Mouse (Mus musculus): Measurements from ENCODE around the gene Kif13a.

Kif13a gene

DNA sequence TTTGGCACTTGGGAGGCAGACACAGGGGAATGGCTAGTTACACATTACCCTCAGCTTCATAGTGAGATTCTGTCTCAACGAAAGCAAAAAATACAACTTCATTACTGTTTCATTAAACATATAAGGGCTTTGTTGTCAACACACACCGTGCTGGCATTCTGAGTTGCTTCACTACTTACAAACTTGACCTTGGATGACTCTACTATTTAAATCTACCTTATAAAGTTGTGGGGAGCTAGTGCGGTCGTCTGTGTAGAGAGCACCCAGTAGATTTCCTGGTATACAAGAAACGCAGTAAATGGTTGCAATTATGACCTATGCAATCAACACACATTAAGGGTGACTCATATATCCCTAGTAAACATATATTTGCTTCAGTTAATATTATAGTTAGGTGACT lies 201.3 kb downstream of the Kif13a start:
- no peak for DNase-seq (ENCODE audit: low read depth, low spot score)

DNA sequence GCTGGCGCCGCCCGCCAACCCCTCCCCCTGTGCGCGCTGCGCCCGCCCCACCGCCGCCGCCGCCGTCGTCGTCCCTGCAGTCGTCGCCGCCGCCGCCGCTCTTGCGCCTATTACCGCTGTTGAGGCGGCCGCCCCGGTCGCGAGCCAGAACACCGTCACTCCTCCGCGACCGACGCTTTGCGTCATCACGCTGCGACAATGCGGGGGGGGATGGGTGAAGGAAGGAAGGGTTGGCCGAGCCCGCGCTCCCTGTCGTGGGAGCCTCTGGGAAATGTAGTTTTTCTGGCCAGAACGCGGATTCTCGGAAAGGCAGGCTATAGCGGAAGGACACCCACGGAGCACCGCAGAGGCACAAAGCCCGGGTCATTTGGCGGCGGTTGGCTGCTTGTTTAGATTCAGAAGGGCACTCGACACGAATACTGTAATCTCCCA lies 201.8 kb downstream of the Kif13a start, which contains the start of gene Nup153:
TSS of gene Nup153 (minus strand) at position 104 of the 432 bp plus-strand sequence.
- peak; percentile 99 for DNase-seq (ENCODE audit: low read depth, low spot score)

DNA sequence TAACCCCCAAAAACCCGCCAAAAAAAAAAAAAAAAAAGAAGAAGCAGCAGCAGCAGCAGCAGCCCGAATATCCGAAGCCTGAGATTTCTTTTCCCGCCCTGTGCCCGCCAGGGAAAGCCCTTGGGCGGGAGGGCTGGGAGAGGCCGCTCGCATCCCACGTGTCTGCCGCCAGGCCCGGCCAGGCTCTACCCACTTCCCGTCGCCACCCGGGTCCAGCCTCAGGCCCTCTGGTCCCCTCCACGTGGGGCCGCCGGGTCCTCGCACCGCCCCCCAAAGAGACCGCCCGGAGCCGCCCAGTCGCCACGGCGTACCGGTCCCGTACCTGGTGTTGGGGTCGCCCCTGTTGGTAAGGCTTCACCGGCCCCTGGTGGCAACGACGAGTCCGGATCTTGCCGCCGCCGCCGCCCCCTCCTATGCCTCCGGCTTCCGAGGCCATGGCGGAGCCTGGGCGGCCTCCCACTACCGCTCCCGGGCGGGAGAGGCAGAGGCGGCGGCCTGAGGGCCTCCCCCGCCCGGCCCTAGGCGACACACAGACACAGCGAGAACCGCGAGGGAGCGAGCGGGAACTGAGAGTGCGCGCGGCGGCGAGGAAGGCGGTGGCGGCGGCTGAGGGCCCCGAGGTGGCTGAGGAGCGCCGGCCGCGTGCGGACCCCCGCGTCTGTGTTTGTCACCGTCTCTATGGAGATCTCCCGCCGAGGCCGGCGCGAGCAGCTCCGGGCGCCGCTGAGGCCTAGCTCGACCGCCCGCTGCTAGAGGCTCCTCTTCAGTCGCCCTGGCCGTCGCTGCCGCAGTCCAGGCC lies 202.4 kb downstream of the Kif13a start:
- DNase-seq (ENCODE audit: low read depth, low spot score): no peak

DNA sequence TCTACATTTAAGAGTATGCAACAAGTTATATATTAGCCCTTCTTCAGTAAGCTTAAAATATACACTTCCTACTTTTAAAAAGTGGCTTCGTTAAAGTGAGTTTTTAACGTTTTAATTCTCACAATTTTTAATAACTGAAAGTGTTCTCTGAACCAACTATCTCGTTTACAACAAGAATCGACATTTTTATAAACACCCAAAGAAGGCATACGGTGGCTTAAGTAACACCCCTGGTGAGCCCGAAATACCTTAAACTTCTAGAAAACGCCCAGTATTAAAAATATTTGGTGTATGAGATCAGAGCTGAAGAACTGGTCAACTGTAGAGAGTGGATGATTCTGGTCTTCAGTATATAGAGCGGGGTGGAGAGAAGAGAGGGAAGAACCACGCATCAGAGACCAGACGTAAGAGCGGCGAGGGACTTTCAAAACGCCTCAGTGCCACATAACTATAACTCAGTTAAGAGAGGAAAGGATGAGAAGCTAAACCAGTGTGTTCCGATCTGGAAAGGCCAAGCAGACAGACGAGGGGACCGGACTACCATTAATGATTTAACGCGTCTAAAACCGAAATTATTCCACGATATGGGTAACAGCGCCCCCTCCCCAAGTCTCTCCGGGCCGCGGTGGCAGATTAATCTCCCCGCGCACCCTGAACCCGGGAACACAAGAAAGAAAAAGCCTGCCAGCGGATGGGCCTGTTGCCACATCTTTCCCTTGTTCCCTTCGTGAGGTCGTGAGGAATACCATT lies 203.2 kb downstream of the Kif13a start:
- DNase-seq (ENCODE audit: low read depth, low spot score): no peak

DNA sequence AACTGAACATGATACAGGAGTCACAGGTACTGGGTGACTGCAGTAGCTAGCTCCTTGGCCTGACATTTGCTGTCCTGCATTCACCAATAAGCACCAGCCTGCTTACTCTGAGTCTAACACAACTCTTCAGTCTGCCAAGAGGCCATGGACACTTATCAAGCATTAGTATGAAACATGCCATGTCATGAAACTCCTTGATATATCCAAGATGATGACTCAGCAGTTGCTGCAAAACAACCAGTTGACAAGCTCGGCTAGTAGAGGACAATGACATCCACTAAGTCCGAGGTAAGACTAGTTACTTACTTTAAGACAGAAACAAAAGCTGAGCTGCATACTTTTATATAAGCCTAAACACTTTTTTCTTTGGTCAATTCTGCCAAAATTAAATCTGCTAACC lies 204.4 kb downstream of the Kif13a start:
- no peak for DNase-seq (ENCODE audit: low read depth, low spot score)

DNA sequence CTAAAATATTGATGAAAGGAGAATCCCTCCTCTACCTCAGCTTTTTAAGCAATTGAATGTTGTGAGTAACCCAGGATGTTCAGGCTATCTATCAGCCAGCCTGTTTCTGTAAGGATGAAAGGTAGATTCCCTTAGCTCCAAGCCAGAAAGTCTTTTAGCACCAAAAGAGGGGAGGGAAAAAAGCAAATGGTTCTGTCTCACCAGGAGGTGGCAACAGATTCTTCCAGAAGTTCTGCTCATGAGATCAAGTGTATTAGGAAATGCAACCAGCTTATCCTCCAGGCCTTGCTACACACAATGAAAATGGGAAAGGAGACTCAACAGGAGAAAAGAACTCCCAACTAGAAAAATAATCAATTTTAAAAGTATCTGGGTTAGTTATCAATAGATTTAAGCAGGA lies 205.3 kb downstream of the Kif13a start:
- DNase-seq (ENCODE audit: low read depth, low spot score): no peak

DNA sequence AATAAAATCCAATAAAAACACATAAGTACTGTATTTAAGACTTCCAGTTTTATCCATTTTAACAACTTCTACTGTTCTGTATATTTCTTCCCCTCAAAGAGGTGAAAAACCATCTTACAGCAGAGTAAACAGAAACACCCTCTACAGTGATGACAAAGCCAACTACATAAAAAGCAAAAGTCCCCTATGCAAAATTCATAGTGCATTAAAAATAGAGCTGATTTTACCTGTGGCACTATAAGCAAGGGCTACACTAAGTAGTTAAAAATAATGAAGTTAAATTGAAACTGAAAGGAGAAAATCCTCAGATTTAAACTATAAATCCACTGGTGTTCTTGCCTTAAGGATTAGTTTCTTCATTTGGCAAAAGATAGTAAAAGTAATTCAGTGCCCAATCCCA lies 208.7 kb downstream of the Kif13a start:
- no peak for DNase-seq (ENCODE audit: low read depth, low spot score)

DNA sequence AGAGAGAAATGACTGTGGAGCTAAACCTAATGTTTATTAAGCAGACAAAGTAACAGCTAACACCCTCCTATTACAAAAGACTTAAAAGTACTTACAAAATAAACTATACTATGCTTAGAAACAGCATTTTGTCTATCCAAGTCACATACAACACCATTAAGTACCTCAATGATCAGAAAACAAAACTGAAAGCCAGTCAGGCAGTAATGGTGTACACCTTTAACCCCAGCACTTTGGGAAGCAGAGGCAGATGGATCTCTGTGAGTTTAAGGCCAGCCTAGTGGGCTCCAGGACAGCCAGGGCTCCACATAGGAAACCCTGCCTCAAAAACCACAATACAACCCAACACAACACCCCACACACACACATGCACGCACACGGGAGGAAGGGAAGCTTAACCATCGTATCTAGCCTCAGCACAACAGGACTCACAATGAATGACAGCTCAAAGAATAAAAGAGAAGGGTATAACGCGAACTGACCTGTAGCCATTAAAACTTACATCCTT lies 210.7 kb downstream of the Kif13a start:
- no peak for DNase-seq (ENCODE audit: low read depth, low spot score)

DNA sequence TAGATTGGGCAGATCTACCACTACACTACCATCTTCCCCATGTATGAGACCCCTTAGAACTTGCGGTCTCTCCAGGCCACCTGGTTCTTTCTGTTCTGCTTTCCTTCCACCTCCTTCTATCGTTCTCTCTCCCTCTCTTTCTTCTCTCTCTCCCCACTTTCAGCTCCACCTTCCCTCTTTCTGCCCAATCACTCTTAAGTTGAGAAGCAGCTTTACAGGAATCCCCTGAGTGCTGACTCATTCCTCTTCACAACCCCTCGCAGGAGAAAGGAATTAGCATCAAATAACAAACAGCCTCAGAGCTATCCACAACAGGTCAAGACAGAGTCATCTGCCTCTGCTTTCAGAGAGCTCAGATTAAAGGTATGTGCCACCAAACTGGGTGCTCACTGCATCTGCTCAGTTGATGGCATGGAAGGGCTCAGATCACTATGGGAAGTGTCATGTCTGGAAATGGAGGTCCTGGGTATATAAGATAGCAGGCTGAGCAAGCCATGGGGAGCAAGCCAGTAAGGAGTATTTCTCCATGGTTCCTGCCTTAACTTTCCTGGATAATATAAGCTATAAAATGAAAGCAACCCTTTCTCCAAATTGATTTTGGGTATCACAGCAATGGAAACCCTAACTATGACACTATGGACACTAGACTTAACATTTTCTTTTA lies 213.6 kb downstream of the Kif13a start:
- no peak for DNase-seq (ENCODE audit: low read depth, low spot score)

DNA sequence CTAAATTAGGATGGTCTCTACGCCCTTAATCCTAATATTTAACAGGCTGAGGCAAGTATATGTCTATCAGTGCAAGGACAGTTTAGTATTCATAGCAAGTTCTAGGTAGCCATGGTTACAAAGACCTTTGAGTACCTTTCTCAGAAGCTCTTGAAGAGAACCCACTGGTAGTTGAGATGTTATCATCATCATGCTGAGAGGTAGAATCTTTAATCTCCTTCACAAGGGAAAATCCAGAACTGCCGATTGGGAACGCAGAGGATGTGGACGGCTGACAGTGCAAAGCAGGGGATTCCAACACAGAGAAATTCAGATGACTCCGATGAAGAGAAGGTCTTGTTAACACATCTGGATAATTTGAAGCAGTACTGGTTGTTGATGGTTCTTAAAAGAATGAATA lies 216.2 kb downstream of the Kif13a start:
- DNase-seq (ENCODE audit: low read depth, low spot score): no peak

DNA sequence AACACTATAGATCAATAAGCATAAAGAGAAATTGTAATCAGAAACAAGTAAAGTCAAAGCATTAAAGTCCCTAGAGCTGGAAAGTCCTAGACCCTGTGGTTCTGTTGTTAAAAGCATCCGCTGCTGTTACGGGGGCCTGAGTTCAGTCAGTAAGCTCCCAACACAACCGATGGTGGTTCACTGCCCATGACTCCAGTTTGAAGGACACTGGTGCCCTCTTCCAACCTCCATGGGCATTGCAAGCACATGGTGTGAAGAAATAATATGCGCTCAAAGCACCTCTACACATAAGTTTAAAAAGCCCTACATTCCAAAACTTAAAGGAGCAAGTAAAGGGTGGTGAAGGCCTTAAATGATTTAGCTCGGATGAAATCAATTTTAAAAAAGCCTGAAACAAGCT lies 226.5 kb downstream of the Kif13a start:
- no peak for DNase-seq (ENCODE audit: low read depth, low spot score)

DNA sequence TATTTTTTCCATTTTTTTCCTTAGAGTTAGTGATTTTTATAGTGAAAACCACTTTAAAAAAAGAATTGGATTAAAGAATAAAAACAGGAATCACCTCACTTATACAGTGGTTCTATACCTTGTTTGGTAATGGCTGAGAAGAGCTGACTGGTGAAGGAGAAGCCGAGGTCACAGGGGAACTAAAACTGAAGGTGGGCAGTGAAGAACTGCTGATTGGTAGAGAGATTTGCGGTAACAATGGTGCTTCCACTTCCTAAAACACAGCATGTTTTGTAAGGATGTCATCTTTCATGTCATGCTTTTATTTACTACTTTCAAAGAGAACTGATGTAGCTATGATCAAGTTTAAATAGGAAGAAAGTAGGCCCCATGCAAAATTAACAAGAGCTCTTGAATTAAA lies 228.2 kb downstream of the Kif13a start:
- DNase-seq (ENCODE audit: low read depth, low spot score): no peak

DNA sequence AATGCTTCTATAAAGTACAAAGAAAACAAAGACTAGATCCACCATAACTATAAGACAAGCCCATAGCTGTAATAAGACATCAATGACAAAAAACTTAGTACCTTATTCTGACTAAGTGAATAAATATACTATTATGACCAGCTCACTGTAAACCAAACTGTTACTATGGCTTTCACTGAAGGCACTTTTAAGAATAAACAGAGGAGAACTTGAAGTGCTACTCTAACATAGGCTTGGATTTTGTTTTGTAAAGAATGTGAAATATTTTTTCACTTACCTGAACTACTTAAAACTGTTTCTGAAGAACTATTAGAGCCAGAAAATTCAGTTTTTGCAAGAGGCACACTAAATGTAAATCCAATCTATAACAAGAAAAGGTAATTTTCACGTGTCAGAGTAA lies 230.3 kb downstream of the Kif13a start:
- DNase-seq (ENCODE audit: low read depth, low spot score): no peak
